Mouse (Mus musculus) kidney, embryonic 15.5 days (tissue): Measurements from ENCODE around the gene Zfp775. TPM values are rescaled to one million over a fixed set of nuclear protein-coding genes. Genes with fewer than 3 reads are reported as not detected.

Source experiments
- ATAC-seq: fragments of 200-750 bp; cut with Nextera tagmentation; replicated peaks from 2 replicates; pipeline ENCODE4 v1.8.0; 2017; ENCODE audit warnings: moderate TSS enrichment; ENCODE audit not compliant: low FRiP score
- H3K27ac ChIP-seq: fragments of 300-500 bp; sonication (generic); 2 replicates; pipeline ENCODE4 v1.5.1; 2015; ENCODE audit warnings: mild to moderate bottlenecking, inconsistent platforms
- H3K27me3 ChIP-seq: fragments of 300-500 bp; sonication (generic); 2 replicates; pipeline ENCODE4 v1.6.1; 2015; ENCODE audit warnings: inconsistent platforms
- H3K36me3 ChIP-seq: fragments of 300-500 bp; sonication (generic); 2 replicates; pipeline ENCODE4 v1.6.1; 2015; ENCODE audit warnings: inconsistent platforms
- H3K4me1 ChIP-seq: fragments of 300-500 bp; sonication (generic); 2 replicates; pipeline ENCODE4 v1.6.1; 2015; ENCODE audit warnings: inconsistent platforms
- H3K4me2 ChIP-seq: fragments of 300-500 bp; sonication (generic); 2 replicates; pipeline ENCODE4 v1.6.1; 2015; ENCODE audit warnings: moderate library complexity, mild to moderate bottlenecking, inconsistent platforms
- H3K4me3 ChIP-seq: fragments of 300-500 bp; sonication (generic); replicated peaks from 2 replicates; pipeline ENCODE4 v1.5.1; 2015; ENCODE audit warnings: mild to moderate bottlenecking, inconsistent platforms
- H3K9ac ChIP-seq: fragments of 300-500 bp; sonication (generic); 2 replicates; pipeline ENCODE4 v1.6.1; 2015; ENCODE audit warnings: mild to moderate bottlenecking, inconsistent platforms
- H3K9me3 ChIP-seq: fragments of 300-500 bp; sonication (generic); replicated peaks from 2 replicates; pipeline ENCODE4 v1.6.1; 2016; ENCODE audit warnings: inconsistent platforms
- WGBS: fragments of 180-500 bp; shearing (Covaris S2); methylation state at CpG from one replicate; pipeline ENCODE4 v1.1.7; 2015; ENCODE audit warnings: mixed read lengths; 5-methylcytosine and 5-hydroxymethylcytosine counted together
- polyA plus RNA-seq: library from polyadenylated mRNA; unstranded; fragments of >200 nt; fragmentation: Nextera tagmentation; extraction: Ambion mirVana; gene quantifications from 2 replicates; pipeline ENCODE4 v1.2.1, GENCODE M21; 2015

The Zfp775 gene
- polyA plus RNA-seq = 7.0 and 7.9 TPM in 2 replicates

DNA sequence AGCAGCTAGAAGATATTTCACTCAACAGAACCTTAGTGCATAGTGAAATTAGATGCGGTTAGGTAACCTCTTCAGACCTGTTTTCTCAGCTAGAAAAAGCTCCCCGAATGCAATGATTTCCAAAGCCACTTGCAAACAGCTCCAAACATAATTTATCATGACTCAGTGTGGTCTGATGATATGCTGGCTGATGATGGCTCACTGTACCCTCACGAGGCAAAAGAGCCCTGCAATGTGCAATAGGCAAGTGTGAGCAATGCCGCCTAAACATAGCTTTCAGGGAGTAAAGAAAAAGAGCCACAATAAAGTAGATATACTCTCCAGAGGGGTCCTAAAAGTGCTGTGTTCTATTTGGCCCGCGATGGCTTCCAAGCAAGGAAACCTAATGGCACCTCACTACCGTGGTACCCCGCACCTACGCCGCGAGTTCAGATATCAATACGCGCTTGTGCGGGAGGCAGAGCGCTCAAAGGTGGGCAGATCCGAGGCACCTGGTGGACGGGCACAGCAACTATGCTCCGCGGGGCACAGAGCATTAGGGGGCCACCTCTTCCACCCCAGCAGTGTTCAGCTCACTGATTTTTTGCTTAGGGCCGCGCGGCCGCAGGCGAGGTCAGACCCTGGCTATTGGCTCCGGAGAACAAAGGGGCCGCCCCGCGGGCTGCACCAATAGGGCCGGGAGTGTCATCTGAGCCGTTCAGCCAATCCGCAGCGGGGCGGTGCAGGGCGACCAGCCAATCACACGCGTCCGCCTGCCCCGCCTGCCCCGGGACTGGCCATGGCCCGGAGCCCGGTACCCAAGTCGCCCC is at the start of gene Zfp775:
Gene Zfp775, plus strand, starts transcription at position 793 of the 809 bp plus-strand sequence.
- Histone ChIP-seq H3K27ac (peak within 1 kb of the TSS; percentile 91), H3K9me3 (peaks cover 17% of the 10 kb centered on the region), H3K27me3 (no peaks in the 10 kb centered on the region), H3K36me3 (peaks cover 48% of the 10 kb centered on the region), H3K9ac (peak within 1 kb of the TSS; percentile 70), H3K4me2 (peak within 1 kb of the TSS; percentile 87), H3K4me3 (peak within 1 kb of the TSS; percentile 65), H3K4me1 (peaks cover 17% of the 10 kb centered on the region)
- peak; percentile 99 for ATAC-seq
- 4% methylated on average over 33 of the region's 42 CpGs for WGBS

DNA sequence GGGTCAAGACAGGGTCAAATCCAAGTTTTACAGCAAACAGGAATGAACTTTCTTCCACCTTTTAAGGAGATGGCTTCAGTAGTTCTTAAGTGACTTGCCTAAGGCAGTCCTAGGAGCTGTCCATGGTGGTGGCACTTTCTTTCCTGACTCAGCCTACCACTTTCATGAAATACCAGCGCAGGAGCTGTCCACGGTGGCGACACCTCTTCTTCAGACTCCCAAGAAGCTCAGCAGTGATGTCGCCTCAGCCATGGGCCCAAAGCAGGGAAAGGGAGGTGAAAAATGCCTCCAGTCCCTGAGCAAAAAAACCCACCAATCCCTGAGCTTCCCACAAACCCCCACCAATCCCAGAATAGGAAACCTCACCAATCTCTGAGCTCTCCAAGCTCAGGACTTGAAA is 48.9 kb upstream of the Zfp775 start:
- no peak for ATAC-seq
- Histone ChIP-seq H3K9ac (no peak overlapping the region), H3K9me3 (no peaks in the 10 kb centered on the region), H3K4me1 (peaks cover 15% of the 10 kb centered on the region), H3K36me3 (no peaks in the 10 kb centered on the region), H3K27me3 (no peaks in the 10 kb centered on the region), H3K27ac (no peak overlapping the region), H3K4me2 (no peak overlapping the region), H3K4me3 (no peak overlapping the region)
- 66% methylated on average over 4 of the region's 4 CpGs for WGBS

DNA sequence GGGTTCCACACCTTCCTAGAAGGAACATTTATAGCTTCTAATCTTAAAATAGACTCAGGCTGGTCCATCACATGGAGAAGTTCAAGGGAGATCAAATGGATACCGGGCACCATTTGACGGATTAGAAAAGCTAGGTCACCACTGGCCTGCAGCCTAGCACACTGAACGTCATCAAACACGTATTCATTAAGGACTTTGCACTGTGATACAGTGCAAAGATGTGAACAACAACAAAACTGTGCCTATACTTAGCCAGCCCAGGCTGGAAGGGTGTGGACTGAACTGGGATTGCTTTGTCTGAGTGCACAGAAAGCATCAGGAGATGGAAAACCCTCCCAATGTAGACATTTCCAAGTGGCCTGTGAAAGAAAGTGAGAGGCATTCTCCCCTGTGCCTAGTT is 48.0 kb upstream of the Zfp775 start:
- ATAC-seq = no peak

DNA sequence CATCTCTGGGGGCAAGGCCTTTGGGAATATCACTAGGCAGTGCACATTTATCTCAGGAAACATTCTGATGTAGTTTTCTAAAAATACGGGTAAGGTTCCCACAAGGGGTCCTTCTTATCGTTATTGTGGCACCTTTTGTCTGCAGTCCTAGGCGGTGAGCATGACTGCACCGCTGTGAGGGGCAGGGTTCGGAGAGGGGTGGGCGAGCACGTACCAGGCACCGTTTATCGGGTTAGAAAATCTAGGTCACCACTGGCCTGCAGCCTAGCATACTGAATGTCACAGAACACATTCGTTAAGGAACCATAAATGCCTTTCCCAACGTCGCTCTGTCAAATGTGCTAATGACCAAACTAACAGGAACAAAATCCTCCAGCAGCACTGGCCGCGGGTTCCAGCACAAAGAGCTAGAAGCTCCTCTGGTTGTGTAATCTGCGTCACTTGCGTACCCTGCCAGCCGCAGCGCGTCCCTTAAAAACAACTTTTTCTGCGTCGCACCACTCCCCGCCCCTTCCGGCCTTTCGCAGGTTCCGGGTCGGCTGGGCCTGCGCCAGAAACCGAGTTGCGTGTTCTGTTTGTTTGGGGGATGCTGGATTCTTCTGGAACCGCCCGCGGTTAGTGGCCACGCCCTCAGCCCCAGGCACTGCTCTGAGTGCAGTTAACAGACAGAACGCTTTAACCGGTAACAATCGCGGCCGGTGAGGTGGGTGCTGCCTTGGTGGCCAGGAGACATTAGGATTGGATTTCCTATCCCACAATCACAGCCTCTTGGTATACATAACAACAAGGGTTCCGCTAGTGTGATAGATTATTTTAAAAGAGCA is 47.4 kb upstream of the Zfp775 start, which contains the start of gene Lrrc61:
Gene Lrrc61, plus strand, starts transcription at position 517 of the 824 bp plus-strand sequence.
- no peaks in the 10 kb centered on the region for H3K36me3 ChIP-seq
- peak; percentile 94 for ATAC-seq
- WGBS = 1% methylated on average over 39 of the region's 39 CpGs
- H3K4me1 ChIP-seq = peaks cover 15% of the 10 kb centered on the region
- peak within 1 kb of the TSS; percentile 45 for H3K4me3 ChIP-seq
- peak within 1 kb of the TSS; percentile 70 for H3K4me2 ChIP-seq
- no peaks in the 10 kb centered on the region for H3K27me3 ChIP-seq
- peak within 1 kb of the TSS; percentile 36 for H3K9ac ChIP-seq
- H3K9me3 ChIP-seq = no peaks in the 10 kb centered on the region
- peak within 1 kb of the TSS; percentile 97 for H3K27ac ChIP-seq

More for the DNA sequence above, 48.0 kb upstream of the Zfp775 start:
- no peaks in the 10 kb centered on the region for H3K27me3 ChIP-seq
- H3K4me3 ChIP-seq = peak overlapping the region; percentile 45
- peaks cover 15% of the 10 kb centered on the region for H3K4me1 ChIP-seq
- H3K27ac ChIP-seq = peak overlapping the region; percentile 97
- WGBS = 87% methylated on average over 4 of the region's 4 CpGs
- H3K4me2 ChIP-seq = peak overlapping the region; percentile 70
- H3K36me3 ChIP-seq = no peaks in the 10 kb centered on the region
- H3K9ac ChIP-seq = peak overlapping the region; percentile 36
- no peaks in the 10 kb centered on the region for H3K9me3 ChIP-seq

DNA sequence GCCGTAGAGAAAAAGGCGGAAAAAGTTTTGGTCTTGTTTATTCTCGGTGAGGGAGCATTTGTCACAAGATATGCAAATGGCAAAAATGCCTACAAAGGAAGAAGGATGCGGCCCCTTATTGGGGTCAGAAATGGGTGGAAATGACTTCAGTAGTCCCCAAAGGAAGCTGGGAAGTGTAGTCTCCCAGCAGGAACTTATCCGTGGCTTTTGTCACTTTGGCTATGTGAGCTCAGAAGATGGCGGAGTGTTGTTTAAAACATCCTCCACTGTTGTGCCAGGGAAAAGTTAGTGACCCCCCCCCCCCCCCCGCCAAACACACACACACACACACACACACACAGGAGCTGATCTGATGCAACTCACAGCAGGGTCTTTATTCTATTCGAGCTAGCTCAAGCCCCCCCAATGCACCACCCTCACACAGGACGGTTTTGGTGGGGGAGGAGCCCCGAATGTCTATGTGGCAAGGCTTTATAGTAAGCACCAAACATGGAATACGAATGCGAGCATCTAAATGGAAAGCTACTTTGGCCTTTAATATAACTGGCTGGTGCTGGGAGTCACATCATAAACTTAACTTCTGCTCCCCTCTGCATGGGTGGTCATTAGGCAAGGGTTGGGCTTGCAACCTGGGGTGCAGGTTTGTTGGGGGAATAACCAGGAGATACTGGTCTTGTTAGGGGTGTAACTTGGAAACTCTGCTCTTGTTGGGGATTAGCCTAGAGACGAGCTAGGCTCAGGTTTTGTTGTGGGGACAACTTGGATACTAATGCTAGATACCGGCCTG is 46.6 kb upstream of the Zfp775 start:
- H3K27me3 ChIP-seq = no peaks in the 10 kb centered on the region
- H3K9ac ChIP-seq = peak overlapping the region; percentile 36
- H3K4me3 ChIP-seq = peak overlapping the region; percentile 45
- WGBS = 31% methylated on average over 14 of the region's 14 CpGs
- no peaks in the 10 kb centered on the region for H3K36me3 ChIP-seq
- ATAC-seq = peak; percentile 85
- H3K27ac ChIP-seq = peak overlapping the region; percentile 97
- H3K4me1 ChIP-seq = peaks cover 15% of the 10 kb centered on the region
- H3K9me3 ChIP-seq = no peaks in the 10 kb centered on the region
- peak overlapping the region; percentile 70 for H3K4me2 ChIP-seq

DNA sequence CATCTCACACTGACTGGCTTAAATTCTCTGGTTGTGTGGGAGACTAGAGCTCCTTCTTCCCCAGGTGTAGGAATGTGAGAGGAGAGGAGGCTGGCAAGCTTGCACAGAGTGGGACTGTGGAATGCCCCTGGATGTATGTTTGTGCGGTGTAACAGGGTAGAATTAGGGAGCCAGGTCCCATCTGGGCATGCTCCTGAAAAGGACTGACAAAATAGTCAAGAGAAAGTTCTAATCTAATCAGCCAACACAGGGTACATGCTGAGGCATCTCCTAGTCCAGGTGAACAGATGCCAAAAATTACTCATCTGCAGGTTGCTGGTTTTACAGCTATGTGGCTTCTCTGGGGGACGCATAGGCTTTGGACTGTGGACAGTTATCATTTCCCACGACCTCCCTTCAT is 45.9 kb upstream of the Zfp775 start:
- H3K9ac ChIP-seq = no peak overlapping the region
- WGBS = 89% methylated on average over 3 of the region's 3 CpGs
- ATAC-seq = no peak
- no peak overlapping the region for H3K4me3 ChIP-seq
- peaks cover 15% of the 10 kb centered on the region for H3K4me1 ChIP-seq
- 0 out of 2 replicates have a peak overlapping the region, but pooled peaks have one; percentile 97 for H3K27ac ChIP-seq
- H3K9me3 ChIP-seq = no peaks in the 10 kb centered on the region
- H3K4me2 ChIP-seq = no peak overlapping the region; the same call in 1 of the 2 replicates
- no peaks in the 10 kb centered on the region for H3K36me3 ChIP-seq
- no peaks in the 10 kb centered on the region for H3K27me3 ChIP-seq

DNA sequence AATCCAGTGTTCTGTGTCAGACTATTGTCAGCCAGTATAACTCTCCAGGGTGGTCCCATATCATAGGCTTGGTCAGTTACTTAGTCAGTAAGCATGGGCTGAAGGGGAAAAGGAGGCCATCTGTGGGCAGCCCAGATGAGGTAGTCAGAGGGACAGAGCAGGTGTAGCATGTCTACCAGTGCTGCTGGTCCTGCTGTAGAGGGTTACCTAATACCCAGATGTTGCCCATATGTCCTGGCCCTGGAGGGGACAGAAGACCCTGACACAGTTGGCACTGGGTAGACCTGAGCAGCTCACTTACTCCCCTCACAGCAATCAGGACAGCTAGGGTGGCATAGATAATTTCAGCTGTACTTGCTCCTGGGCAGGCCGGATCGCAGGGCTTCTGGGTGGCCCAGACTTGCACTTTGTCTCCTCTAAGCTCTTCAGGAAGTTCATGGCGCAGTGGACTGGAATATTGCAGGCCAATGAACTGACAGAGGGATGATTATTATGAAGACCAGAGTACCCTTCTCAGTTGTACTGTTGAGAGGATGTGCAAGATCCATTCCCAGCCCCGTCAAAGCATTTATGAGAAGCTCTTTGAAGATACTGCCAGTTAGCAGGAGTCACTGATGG is 36.1 kb upstream of the Zfp775 start:
- Histone ChIP-seq H3K27me3 (no peaks in the 10 kb centered on the region), H3K4me1 (peaks cover 34% of the 10 kb centered on the region), H3K9ac (no peak overlapping the region), H3K4me2 (no peak overlapping the region), H3K4me3 (no peak overlapping the region), H3K27ac (peak overlapping the region; percentile 67; the same call in 1 of the 2 replicates), H3K9me3 (no peaks in the 10 kb centered on the region), H3K36me3 (peaks cover 6% of the 10 kb centered on the region)
- WGBS = 82% methylated on average over 4 of the region's 4 CpGs
- ATAC-seq = no peak

DNA sequence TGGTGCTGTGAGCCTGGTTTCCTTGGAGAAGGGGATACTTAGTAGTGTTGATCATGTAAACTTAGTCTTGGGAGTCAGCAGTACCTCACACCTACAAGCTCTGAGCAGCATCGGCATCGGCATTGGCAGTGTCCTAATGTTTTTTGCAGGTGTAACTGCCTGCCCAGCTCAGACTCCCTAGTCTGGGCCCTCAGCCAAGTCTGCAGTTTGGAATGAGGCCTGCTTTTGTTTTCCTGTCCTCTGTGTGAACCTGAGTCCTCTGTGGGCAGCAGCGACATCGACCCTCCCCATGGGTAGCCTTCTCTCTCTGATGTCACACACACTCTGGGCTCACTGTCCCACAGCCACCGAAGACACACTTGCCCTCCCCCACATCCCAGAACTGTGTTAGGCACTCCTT is 35.6 kb upstream of the Zfp775 start:
- H3K4me3 ChIP-seq = no peak overlapping the region
- H3K27me3 ChIP-seq = no peaks in the 10 kb centered on the region
- H3K4me2 ChIP-seq = no peak overlapping the region
- ATAC-seq = peak; percentile 26
- H3K4me1 ChIP-seq = peaks cover 34% of the 10 kb centered on the region
- H3K27ac ChIP-seq = peak overlapping the region; percentile 67
- H3K9me3 ChIP-seq = no peaks in the 10 kb centered on the region
- WGBS = 25% methylated on average over 5 of the region's 5 CpGs
- peaks cover 6% of the 10 kb centered on the region for H3K36me3 ChIP-seq
- no peak overlapping the region for H3K9ac ChIP-seq

DNA sequence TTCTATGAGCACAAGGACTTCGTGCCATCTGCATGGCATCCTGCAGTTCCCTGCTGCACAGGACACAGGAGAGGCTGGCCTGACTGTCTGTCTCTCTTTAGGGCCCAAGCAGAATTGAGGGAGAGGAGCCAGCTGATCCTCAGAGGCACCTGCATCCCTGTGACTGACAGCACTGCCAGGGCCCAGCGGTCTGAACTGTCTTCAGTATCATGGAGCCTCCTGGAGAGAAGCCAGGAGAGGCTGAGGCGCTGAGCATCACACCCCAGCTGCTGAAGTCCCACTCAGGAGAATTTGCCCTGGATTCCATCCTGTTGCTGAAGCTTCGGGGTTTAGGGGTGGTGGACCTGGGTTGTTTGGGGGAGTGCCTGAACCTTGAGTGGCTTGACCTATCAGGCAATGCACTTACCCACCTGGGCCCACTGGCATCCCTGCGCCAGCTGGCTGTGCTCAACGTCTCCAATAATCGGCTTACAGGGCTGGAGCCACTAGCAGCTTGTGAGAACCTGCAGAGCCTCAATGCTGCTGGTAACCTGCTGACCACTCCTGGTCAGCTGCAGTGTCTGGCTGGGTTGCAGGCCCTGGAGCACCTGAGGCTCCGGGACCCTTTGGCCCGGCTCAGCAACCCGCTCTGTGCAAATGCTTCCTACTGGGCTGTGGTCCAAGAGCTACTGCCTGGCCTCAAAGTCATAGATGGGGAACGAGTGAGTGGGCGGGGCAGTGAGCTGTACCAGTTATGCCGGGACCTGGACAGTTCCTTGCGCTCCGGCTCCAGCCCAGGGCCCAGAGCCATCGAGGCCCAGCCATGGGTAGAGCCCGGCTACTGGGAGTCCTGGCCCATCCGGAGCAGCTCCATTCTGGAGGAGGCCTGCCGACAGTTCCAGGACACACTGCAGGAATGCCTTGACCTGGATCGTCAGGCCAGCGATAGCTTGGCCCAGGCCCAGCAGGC is 33.6 kb upstream of the Zfp775 start:
- Histone ChIP-seq H3K4me2 (no peak overlapping the region), H3K27me3 (no peaks in the 10 kb centered on the region), H3K36me3 (peaks cover 6% of the 10 kb centered on the region; the same call in 1 of the 2 replicates), H3K4me1 (peaks cover 54% of the 10 kb centered on the region), H3K27ac (peak overlapping the region; percentile 82), H3K9me3 (no peaks in the 10 kb centered on the region), H3K9ac (no peak overlapping the region), H3K4me3 (no peak overlapping the region)
- 57% methylated on average over 21 of the region's 21 CpGs for WGBS
- peak; percentile 31 for ATAC-seq

DNA sequence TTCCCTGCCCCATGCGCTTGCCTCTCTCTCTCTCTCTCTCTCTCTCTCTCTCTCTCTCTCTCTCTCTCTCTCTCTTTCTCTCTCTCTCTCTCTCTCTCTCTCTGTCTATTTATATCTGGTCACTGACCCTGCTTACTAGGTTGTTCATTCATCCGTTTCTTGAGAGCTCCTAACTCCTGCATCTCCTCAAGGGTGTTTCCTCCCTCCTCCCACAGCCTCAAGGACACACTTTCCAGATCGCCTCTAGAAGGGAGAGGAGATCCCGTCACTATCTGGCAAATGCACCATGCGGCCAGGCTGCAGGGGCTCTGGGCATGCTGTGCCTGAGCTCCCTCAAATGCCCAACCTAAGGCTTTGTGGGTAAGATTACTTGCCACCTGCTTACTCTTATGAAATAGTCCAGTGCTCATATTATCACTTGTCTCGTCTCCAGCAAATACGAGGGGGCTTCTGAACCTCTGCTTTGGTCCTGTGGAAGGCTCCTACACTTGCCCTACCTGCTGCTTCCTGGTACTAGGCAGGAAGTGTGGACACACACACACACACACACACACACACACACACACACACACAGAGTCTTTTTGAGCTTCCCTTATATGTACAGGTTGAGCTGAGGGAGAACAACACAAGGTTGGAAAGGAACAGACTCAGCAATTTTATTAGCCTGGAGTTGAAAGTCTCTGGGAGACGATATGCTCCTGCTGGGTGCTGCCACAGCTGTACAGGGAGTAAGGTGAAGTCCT is 32.6 kb upstream of the Zfp775 start:
- no peak overlapping the region for H3K9ac ChIP-seq
- peaks cover 55% of the 10 kb centered on the region for H3K4me1 ChIP-seq
- peak overlapping the region; percentile 82 for H3K27ac ChIP-seq
- H3K4me2 ChIP-seq = no peak overlapping the region
- ATAC-seq = no peak
- no peaks in the 10 kb centered on the region for H3K27me3 ChIP-seq
- H3K9me3 ChIP-seq = no peaks in the 10 kb centered on the region
- no peak overlapping the region for H3K4me3 ChIP-seq
- 59% methylated on average over 8 of the region's 8 CpGs for WGBS
- H3K36me3 ChIP-seq = peaks cover 6% of the 10 kb centered on the region; the same call in 1 of the 2 replicates
